Mouse (Mus musculus) heart, embryonic 16.5 days (tissue): ENCODE measurements around the gene Adh5. TPM values are rescaled to one million over a fixed set of nuclear protein-coding genes. Genes with fewer than 3 reads are reported as not detected.

Source experiments
- ATAC-seq: fragments of 200-750 bp; cut with Nextera tagmentation; replicated peaks from 2 replicates; pipeline ENCODE4 v1.8.0; 2017; ENCODE audit warnings: moderate number of reproducible peaks; ENCODE audit not compliant: insufficient read depth, low FRiP score; ENCODE audit errors: extremely low read depth
- H3K27ac ChIP-seq: fragments of 300-500 bp; sonication (generic); 2 replicates; pipeline ENCODE4 v1.5.1; 2014; ENCODE audit warnings: mild to moderate bottlenecking, low read length, control low read depth, moderate library complexity
- H3K27me3 ChIP-seq: fragments of 300-500 bp; sonication (generic); 2 replicates; pipeline ENCODE4 v1.6.1; 2014; ENCODE audit warnings: low read length, mixed read lengths; ENCODE audit not compliant: control insufficient read depth, insufficient read depth
- H3K36me3 ChIP-seq: fragments of 300-500 bp; sonication (generic); 2 replicates; pipeline ENCODE4 v1.6.1; 2014; ENCODE audit not compliant: control insufficient read depth, insufficient read depth
- H3K4me1 ChIP-seq: fragments of 300-500 bp; sonication (generic); 2 replicates; pipeline ENCODE4 v1.6.1; 2014; ENCODE audit warnings: low read length, mixed read lengths; ENCODE audit not compliant: control insufficient read depth, insufficient read depth
- H3K4me2 ChIP-seq: fragments of 300-500 bp; sonication (generic); 2 replicates; pipeline ENCODE4 v1.6.1; 2014; ENCODE audit warnings: low read depth, mild to moderate bottlenecking, control low read depth, low read length
- H3K4me3 ChIP-seq: fragments of 300-500 bp; sonication (generic); 2 replicates; pipeline ENCODE4 v1.5.1; 2014; ENCODE audit warnings: mild to moderate bottlenecking, control low read depth, low read length
- H3K9ac ChIP-seq: fragments of 300-500 bp; sonication (generic); 2 replicates; pipeline ENCODE4 v1.6.1; 2014; ENCODE audit warnings: low read length, control low read depth
- H3K9me3 ChIP-seq: fragments of 300-500 bp; sonication (generic); replicated peaks from 2 replicates; pipeline ENCODE4 v1.6.1; 2016; ENCODE audit warnings: low read length; ENCODE audit not compliant: control insufficient read depth
- WGBS: fragments of 180-500 bp; shearing (Covaris S2); extraction: QIAGEN DNeasy Blood & Tissue Kit; methylation state at CpG from one replicate; pipeline ENCODE4 v1.1.7; 2014; 5-methylcytosine and 5-hydroxymethylcytosine counted together
- polyA plus RNA-seq: library from polyadenylated mRNA; unstranded; fragments of >200 nt; fragmentation: Nextera tagmentation; extraction: Ambion mirVana; gene quantifications from 2 replicates; pipeline ENCODE4 v1.2.1, GENCODE M21; 2015

The Adh5 gene
- polyA plus RNA-seq = 172 and 191 TPM in 2 replicates

GRCm38 (mm10) chr3:138442612-138443464 is at the start of gene Adh5:
TSS of gene Adh5 (plus strand) at chr3:138443093.
- Histone ChIP-seq H3K9ac (peak within 1 kb of the TSS; percentile 94), H3K9me3 (no peaks in the 10 kb centered on the region), H3K4me3 (peak within 1 kb of the TSS; percentile 87), H3K4me2 (peak within 1 kb of the TSS; percentile 99), H3K27ac (peak within 1 kb of the TSS; percentile 91), H3K4me1 (peaks cover 11% of the 10 kb centered on the region), H3K36me3 (peaks cover 11% of the 10 kb centered on the region), H3K27me3 (no peaks in the 10 kb centered on the region)
- under 1% methylated on average over 86 of the region's 86 CpGs for WGBS
- peak; percentile 100 for ATAC-seq

GRCm38 (mm10) chr3:138404872-138405271 is 38.0 kb upstream of the Adh5 start:
- Histone ChIP-seq H3K4me1 (no peaks in the 10 kb centered on the region), H3K27me3 (no peaks in the 10 kb centered on the region), H3K9me3 (no peaks in the 10 kb centered on the region), H3K36me3 (no peaks in the 10 kb centered on the region), H3K4me3 (no peak overlapping the region), H3K27ac (no peak overlapping the region), H3K9ac (no peak overlapping the region), H3K4me2 (no peak overlapping the region)
- ATAC-seq = no peak
- WGBS = 57% methylated on average over 3 of the region's 3 CpGs

- H3K9me3 ChIP-seq = no peaks in the 10 kb centered on the region
- no peaks in the 10 kb centered on the region for H3K4me1 ChIP-seq
- ATAC-seq = no peak
- H3K9ac ChIP-seq = no peak overlapping the region
- H3K27ac ChIP-seq = no peak overlapping the region
- 19% methylated on average over 3 of the region's 3 CpGs for WGBS
- H3K36me3 ChIP-seq = no peaks in the 10 kb centered on the region
- H3K4me2 ChIP-seq = no peak overlapping the region
- no peak overlapping the region for H3K4me3 ChIP-seq
- no peaks in the 10 kb centered on the region for H3K27me3 ChIP-seq
Measured at GRCm38 (mm10) chr3:138405341-138405740, 37.6 kb upstream of the Adh5 start.

- no peaks in the 10 kb centered on the region for H3K4me1 ChIP-seq
- WGBS = 57% methylated on average over 7 of the region's 7 CpGs
- no peak overlapping the region for H3K27ac ChIP-seq
- no peak overlapping the region for H3K9ac ChIP-seq
- no peaks in the 10 kb centered on the region for H3K9me3 ChIP-seq
- no peak for ATAC-seq
- H3K4me3 ChIP-seq = no peak overlapping the region
- no peaks in the 10 kb centered on the region for H3K36me3 ChIP-seq
- H3K4me2 ChIP-seq = no peak overlapping the region
- no peaks in the 10 kb centered on the region for H3K27me3 ChIP-seq
Measured at GRCm38 (mm10) chr3:138405840-138406239, 37.1 kb upstream of the Adh5 start.

GRCm38 (mm10) chr3:138407920-138408319 is 35.0 kb upstream of the Adh5 start:
- ATAC-seq = 0 out of 2 replicates have a peak, but pooled peaks have one; percentile 18
- Histone ChIP-seq H3K9ac (no peak overlapping the region), H3K4me2 (no peak overlapping the region), H3K4me1 (no peaks in the 10 kb centered on the region), H3K27ac (no peak overlapping the region), H3K27me3 (no peaks in the 10 kb centered on the region), H3K9me3 (no peaks in the 10 kb centered on the region), H3K36me3 (no peaks in the 10 kb centered on the region), H3K4me3 (no peak overlapping the region)
- WGBS = 77% methylated on average over 1 of the region's 1 CpGs

GRCm38 (mm10) chr3:138409585-138409984 is 33.3 kb upstream of the Adh5 start:
- no peak for ATAC-seq
- no peak overlapping the region for H3K4me3 ChIP-seq
- H3K9ac ChIP-seq = no peak overlapping the region
- no peaks in the 10 kb centered on the region for H3K4me1 ChIP-seq
- H3K27me3 ChIP-seq = no peaks in the 10 kb centered on the region
- H3K27ac ChIP-seq = no peak overlapping the region
- no peaks in the 10 kb centered on the region for H3K36me3 ChIP-seq
- no peaks in the 10 kb centered on the region for H3K9me3 ChIP-seq
- WGBS = 73% methylated on average over 1 of the region's 1 CpGs
- H3K4me2 ChIP-seq = no peak overlapping the region

GRCm38 (mm10) chr3:138410211-138410610 is 32.7 kb upstream of the Adh5 start:
- Histone ChIP-seq H3K9ac (no peak overlapping the region), H3K27ac (no peak overlapping the region), H3K27me3 (no peaks in the 10 kb centered on the region), H3K4me1 (no peaks in the 10 kb centered on the region), H3K4me3 (no peak overlapping the region), H3K9me3 (no peaks in the 10 kb centered on the region), H3K36me3 (no peaks in the 10 kb centered on the region), H3K4me2 (no peak overlapping the region)
- ATAC-seq = no peak
- WGBS = 79% methylated on average over 3 of the region's 3 CpGs

- H3K9me3 ChIP-seq = no peaks in the 10 kb centered on the region
- WGBS = 76% methylated on average over 6 of the region's 6 CpGs
- no peak for ATAC-seq
Measured at GRCm38 (mm10) chr3:138415121-138415690, 27.7 kb upstream of the Adh5 start, which contains the start of gene Adh4. TSS of gene Adh4 (plus strand) at chr3:138415466.

GRCm38 (mm10) chr3:138419369-138419768 is 23.5 kb upstream of the Adh5 start:
- Histone ChIP-seq H3K4me1 (no peaks in the 10 kb centered on the region), H3K4me3 (no peak overlapping the region), H3K4me2 (no peak overlapping the region), H3K27me3 (no peaks in the 10 kb centered on the region), H3K9ac (no peak overlapping the region), H3K27ac (no peak overlapping the region), H3K9me3 (no peaks in the 10 kb centered on the region), H3K36me3 (no peaks in the 10 kb centered on the region)
- WGBS = 80% methylated on average over 6 of the region's 6 CpGs
- no peak for ATAC-seq

More at GRCm38 (mm10) chr3:138415121-138415690, 27.7 kb upstream of the Adh5 start, which contains the start of gene Adh4:
- H3K9ac ChIP-seq = no peak within 1 kb of the TSS
- no peaks in the 10 kb centered on the region for H3K4me1 ChIP-seq
- no peak within 1 kb of the TSS for H3K27ac ChIP-seq
- no peaks in the 10 kb centered on the region for H3K36me3 ChIP-seq
- no peak within 1 kb of the TSS for H3K4me3 ChIP-seq
- H3K27me3 ChIP-seq = no peaks in the 10 kb centered on the region
- no peak within 1 kb of the TSS for H3K4me2 ChIP-seq
